Mouse (Mus musculus) layer of hippocampus, adult 6 months (tissue): ENCODE data around the gene Gpr162. TPM values are rescaled to one million over a fixed set of nuclear protein-coding genes. Genes with fewer than 3 reads are reported as not detected.

Experiments used
- long read RNA-seq, 2 experiments: library from polyadenylated mRNA; unstranded; transcript quantifications; one replicate each; pipeline ENCODE4 v2.0.0; 2019 to 2020
- polyA plus RNA-seq: library from polyadenylated mRNA; unstranded; fragments of <200 nt; fragmentation: Nextera tagmentation; gene quantifications from 2 replicates; pipeline ENCODE4 v1.2.3, GENCODE M21; 2021

The Gpr162 gene
- polyA plus RNA-seq: 1.1 and 1.4 TPM in 2 replicates
- long read RNA-seq, experiment 1, partial matches to known transcripts: 1 of 3 reads
- long read RNA-seq, experiment 1, other reads (novel, unspliced or antisense): 2 of 3 reads
- long read RNA-seq, experiment 2, transcript Gpr162-201 (5 exons, 2,676 nt): major isoform, 6 of 17 reads
- long read RNA-seq, experiment 2, partial matches to known transcripts: 8 of 17 reads
- long read RNA-seq, experiment 2, other reads (novel, unspliced or antisense): 3 of 17 reads

DNA sequence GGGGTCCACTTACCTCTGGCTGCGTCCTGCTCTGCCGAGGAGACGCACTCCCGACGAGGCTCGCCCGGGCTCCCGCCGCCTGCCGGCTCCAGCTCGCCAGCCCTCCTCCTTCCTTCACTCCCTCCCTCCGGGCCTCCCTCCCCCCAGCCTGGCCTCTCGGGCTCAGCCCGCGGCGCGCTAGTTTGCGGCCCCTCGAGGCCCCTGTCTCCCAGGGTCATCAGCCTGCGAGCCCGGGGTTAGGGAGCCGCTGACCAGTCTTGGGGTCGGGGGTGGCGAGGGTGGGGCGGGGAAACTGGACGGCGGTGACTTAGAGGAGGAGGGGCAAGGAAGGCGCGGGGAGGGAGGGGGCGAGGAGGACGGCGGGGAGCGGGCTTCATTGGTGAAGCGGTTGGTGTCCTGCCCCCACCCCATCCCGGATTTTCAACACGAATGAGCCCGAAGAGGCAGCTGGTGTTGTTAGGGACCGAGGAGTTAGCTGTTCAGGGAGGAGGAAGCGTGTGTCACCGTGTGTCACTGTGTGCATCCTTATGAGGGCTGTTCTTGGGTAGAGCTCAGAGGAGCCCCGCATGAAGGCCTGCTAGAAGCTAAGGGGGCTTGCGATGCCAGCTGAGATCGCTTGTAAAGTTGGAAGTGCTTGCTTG, at the start of gene Gpr162:
Gpr162 (minus strand) TSS at position 326 of the 641 bp plus-strand sequence.

DNA sequence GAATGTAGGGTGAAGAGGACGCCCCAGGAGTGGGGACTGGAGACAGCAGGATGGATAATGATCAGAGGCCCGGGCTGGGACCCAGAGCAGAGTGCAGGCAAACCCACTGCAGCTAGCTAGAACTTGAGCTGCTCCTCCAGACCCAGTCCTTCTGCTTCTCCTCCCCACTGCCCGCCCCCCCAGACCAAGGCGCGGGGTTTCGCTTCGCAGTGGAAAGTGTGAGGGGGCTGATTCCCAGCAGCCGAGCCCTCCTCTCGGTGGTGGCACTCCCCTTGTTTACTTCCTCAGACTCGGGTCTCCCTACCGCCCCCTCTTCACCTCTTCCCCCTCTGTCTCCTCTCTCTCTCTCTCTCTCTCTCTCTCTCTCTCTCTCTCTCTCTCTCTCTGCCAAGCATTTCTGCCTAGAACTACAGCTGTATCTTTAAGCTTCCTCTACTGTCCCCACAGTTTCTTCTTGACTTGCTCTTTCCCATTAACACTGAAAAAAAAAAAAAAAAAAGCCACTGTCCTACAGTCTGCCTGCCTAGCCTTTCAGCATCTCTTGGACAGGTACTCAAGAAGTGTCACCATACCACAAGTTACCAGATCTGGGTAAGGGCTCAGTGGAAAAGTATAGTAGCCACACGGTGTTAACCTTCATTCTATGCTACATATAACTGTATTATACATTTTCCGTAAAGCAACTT, 47.9 kb upstream of the Gpr162 start, which contains the start of gene Lag3:
Lag3 (minus strand) TSS at position 173 of the 686 bp plus-strand sequence.

DNA sequence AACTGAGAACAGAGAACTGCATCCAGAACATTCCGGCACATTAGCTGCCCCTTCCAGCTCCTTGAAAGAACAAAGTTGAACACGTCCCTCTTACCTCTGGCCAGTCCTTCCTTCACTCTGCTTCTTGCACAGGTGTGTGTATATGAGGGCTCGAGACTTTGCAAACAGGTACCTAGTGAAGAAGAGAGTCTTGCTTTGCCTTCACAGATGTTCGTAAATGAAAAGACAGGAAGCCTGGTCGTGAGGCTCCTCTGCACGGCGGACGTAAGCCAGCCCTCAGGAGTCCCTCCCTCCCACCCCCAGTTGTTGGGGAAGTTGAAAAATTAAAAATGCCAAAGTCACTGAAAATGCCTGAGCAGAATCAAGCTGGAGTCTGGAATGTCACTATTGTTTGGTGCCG, 24.2 kb upstream of the Gpr162 start, which contains the start of gene Cd4:
Cd4 (minus strand) TSS at position 236 of the 400 bp plus-strand sequence.

DNA sequence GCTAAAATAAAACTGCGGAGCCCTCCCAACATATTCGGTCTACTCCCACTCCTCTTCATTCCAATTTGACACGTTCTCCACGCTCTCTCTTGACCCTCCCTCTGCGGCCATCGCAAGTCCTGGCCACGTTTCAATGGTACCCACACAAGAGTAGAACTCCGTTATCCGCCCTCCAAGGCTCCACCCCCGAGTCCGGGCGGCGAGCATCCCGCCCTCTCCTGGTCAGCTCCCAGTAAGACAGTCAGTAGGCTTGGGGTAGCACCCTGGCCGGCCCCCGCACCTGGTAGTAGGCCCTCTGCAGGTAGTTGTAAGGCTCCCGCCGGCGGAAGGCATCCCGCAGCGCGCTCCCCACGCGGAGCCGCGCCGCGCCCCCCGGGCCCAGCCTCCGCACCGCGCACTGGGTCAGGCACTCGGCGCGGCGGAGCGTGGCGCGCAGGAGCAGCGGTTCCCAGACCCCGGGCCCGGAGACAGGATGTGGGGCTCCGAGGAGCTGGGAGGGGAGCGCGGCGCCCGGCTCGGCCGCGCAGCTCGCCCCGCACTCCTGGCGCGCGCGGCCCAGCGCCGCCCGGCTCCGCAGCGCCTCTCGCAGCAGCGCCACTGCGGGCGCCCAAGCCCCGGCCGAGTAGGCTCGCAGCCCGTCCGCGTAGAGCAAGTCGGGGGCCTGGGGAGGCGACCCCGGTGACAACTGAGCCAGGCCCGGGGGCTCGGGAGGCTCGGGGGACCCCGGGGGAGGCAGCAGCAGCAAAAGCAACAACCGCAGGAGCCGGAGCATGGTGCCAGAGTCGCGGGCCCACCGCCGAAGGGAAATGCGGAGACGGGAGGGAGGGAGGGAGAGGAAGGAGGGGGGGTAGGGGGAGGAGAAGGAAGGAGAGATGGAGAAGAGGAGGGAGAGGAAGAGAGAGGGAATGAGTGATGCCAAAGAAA, 6.6 kb downstream of the Gpr162 start, which contains the start of gene P3h3:
P3h3 (minus strand) TSS at position 837 of the 924 bp plus-strand sequence.

DNA sequence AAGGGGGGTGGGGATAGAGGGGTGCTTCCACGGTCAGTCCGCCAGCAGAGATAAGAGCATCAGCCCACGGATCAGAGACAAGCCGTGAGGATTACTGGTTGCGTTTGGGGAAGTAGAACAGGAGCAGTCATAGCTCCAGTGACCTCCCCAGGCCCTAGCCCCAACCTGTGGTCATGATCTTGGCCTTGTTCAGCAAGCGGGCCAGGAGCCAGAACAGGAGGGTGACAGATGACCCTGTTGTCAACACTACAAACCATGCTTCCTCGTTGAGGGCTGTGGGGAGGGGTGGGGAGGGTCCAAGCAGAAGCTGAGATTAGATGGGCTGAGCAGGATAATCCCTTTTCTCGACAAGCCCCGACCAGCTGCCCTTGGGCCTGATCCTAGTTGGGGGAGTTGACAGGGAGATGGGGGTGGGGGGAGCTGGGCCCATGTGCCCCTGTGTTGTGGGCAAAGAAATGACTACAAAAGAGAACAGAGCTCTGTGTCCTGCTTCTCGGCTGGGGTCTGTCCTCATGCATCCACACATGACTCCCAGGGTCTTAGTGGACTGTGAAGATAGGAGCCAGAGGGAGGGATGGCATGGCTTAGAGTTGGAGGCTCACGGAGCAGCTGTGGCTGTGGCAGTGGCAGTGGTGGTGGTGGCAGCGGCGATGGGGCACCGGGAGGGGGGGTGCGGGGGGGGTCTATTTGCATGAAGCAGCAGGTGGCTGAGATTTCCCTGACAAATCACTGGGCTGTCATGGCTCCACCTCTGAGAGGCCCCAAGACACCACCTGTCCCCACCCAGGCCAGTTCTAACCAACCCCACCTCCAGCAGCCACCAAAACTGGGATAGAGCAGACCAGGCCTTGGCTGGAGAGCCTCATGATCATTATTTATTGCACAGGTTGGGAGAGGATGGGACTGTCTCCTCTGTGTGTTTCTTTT, 23.3 kb downstream of the Gpr162 start, which contains the start of gene Gnb3:
Gnb3 (minus strand) TSS at position 35 of the 927 bp plus-strand sequence.

DNA sequence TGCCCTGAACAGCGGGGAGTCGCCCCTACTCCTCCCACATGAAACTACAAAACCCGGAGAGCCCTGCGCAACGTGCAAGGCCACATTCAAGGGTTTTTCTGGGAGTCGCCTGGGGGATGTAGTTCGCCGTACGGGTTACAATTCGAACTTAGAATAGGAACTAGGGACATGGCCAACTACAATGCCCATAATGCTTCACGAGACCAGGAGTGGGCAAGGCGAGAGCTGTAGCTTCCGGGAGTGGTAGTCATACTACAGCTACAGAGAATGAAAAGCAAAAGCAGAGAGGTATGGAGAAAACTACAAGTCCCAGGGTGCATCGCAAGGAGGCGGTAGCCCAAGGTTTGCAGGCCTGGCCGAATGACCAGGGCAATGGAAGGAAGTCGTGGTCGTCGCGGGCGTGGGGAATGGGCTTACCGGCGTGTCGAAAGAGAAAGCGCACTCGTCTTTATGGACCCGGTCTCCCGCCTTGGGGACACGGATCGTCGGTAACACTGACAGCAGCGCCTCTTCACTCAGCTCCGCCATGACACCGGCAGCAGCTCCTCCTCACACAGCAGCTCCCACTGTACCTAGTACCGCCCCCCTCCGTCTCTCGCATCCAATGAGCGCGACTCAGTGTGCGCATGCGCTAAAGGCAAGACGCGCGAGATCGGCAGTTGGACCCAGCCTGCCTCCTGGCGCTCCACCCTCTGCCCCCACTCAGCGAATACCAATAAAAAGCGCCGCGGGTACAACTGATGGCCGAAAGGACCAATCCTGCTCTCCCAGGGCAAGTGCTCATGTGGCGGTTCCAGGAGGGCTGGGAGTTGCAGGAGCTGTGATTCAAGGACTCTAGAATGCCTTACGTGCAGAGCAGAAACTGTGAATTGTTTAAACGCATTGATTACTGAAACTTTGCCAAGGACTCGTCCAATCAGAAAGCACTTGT, 34.6 kb downstream of the Gpr162 start, which contains the start of the genes Usp5 and Cdca3:
Usp5 (minus strand) TSS at position 617 of the 931 bp plus-strand sequence.
Cdca3 (plus strand) TSS at position 680 of the 931 bp plus-strand sequence.

DNA sequence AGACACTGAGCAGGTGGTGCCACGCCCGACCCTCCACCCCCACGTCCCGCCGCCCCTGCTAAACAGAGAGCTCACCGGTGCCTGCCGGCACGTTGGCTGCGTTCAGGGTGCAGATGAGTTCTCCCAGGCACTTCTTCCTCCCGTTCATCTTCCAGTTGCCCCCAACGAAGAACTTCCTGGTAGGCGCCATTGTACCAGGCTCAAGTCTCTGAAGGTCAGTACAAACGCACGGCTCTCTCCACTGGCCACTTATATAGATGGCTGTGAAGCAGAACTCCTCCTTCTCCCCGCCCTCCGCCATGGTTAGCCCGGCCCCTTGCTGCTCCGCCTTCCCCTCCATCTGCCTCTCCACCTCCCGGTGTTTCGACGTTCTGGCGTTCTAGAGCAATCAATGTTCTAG, 49.9 kb downstream of the Gpr162 start, which contains the start of gene Tpi1:
Tpi1 (minus strand) TSS at position 364 of the 400 bp plus-strand sequence.

Other genes with a start within 250 kb of the Gpr162 start
- 0.05 TPM in 1 of 2 replicates, not detected in the other for gene C1s2, start 227.9 kb downstream of the Gpr162 start, polyA plus RNA-seq
- 20.8 and 21.3 TPM in 2 replicates for gene Lpcat3, start 201.0 kb downstream of the Gpr162 start, polyA plus RNA-seq
- 101 and 108 TPM in 2 replicates for gene Emg1, start 151.8 kb downstream of the Gpr162 start, polyA plus RNA-seq
- 140 and 157 TPM in 2 replicates for gene Phb2, start 151.6 kb downstream of the Gpr162 start, polyA plus RNA-seq
- 4.1 and 4.6 TPM in 2 replicates for gene Ptpn6, start 125.3 kb downstream of the Gpr162 start, polyA plus RNA-seq
- gene Grcc10, start 122.6 kb downstream of the Gpr162 start, polyA plus RNA-seq: 1,248 and 1,281 TPM in 2 replicates
- gene Gm45234, start 108.0 kb downstream of the Gpr162 start, polyA plus RNA-seq: 0.06 TPM in 1 of 2 replicates, not detected in the other
- gene Atn1, start 107.5 kb downstream of the Gpr162 start, polyA plus RNA-seq: 14.3 and 15.6 TPM in 2 replicates
- gene Eno2, start 94.3 kb downstream of the Gpr162 start, polyA plus RNA-seq: 599 and 862 TPM in 2 replicates
- 4.3 and 6.1 TPM in 2 replicates for gene Lrrc23, start 84.3 kb downstream of the Gpr162 start, polyA plus RNA-seq
- 5.4 and 5.5 TPM in 2 replicates for gene Spsb2, start 55.3 kb downstream of the Gpr162 start, polyA plus RNA-seq
- 1,210 and 1,292 TPM in 2 replicates for gene Tpi1, start 49.7 kb downstream of the Gpr162 start, polyA plus RNA-seq
- 98.8 and 105 TPM in 2 replicates for gene Usp5, start 34.5 kb downstream of the Gpr162 start, polyA plus RNA-seq
- 0.59 and 0.67 TPM in 2 replicates for gene Cdca3, start 34.4 kb downstream of the Gpr162 start, polyA plus RNA-seq
- gene Gnb3, start 23.7 kb downstream of the Gpr162 start, polyA plus RNA-seq: 0.13 and 0.43 TPM in 2 replicates
- 1.0 and 1.2 TPM in 2 replicates for gene P3h3, start 6.2 kb downstream of the Gpr162 start, polyA plus RNA-seq
- gene Cd4, start 24.2 kb upstream of the Gpr162 start, polyA plus RNA-seq: 0.34 and 0.68 TPM in 2 replicates
- 7.0 and 11.9 TPM in 2 replicates for gene Lag3, start 47.7 kb upstream of the Gpr162 start, polyA plus RNA-seq
- gene Ptms, start 56.1 kb upstream of the Gpr162 start, polyA plus RNA-seq: 294 and 362 TPM in 2 replicates
- 604 and 679 TPM in 2 replicates for gene Mlf2, start 67.4 kb upstream of the Gpr162 start, polyA plus RNA-seq
- 236 and 263 TPM in 2 replicates for gene Cops7a, start 101.6 kb upstream of the Gpr162 start, polyA plus RNA-seq
- 40.7 and 47.6 TPM in 2 replicates for gene Pianp, start 132.7 kb upstream of the Gpr162 start, polyA plus RNA-seq
- gene Zfp384, start 145.2 kb upstream of the Gpr162 start, polyA plus RNA-seq: 7.6 and 8.3 TPM in 2 replicates
- 54.3 and 56.6 TPM in 2 replicates for gene Ing4, start 175.8 kb upstream of the Gpr162 start, polyA plus RNA-seq
- 0.72 and 1.4 TPM in 2 replicates for gene Acrbp, start 185.7 kb upstream of the Gpr162 start, polyA plus RNA-seq
- 1.1 and 2.0 TPM in 2 replicates for gene Lpar5, start 203.9 kb upstream of the Gpr162 start, polyA plus RNA-seq
- gene Chd4, start 232.0 kb upstream of the Gpr162 start, polyA plus RNA-seq: 62.8 and 65.4 TPM in 2 replicates